Mouse (Mus musculus) G1E (cell line): ENCODE results near the gene Slc22a21. TPM values are rescaled to one million over a fixed set of nuclear protein-coding genes. Genes with fewer than 3 reads are reported as not detected.

ENCODE experiments used
- ATAC-seq: 2 replicates; pipeline ENCODE4 v1.8.0; 2016; ENCODE audit warnings: mild to moderate bottlenecking; ENCODE audit not compliant: insufficient number of reproducible peaks, poor library complexity, low FRiP score, severe bottlenecking; ENCODE audit errors: extremely low read depth
- DNase-seq: peaks from one replicate; pipeline ENCODE4 v3.0.0; 2012; ENCODE audit warnings: low spot score
- H3K27me3 ChIP-seq: 2 replicates; pipeline ENCODE4 v1.6.1; 2012; ENCODE audit warnings: mild to moderate bottlenecking, low read length, inconsistent platforms; ENCODE audit not compliant: insufficient read depth
- H3K36me3 ChIP-seq: replicated peaks from 2 replicates; pipeline ENCODE3; 2012; ENCODE audit warnings: mild to moderate bottlenecking, inconsistent platforms
- H3K4me1 ChIP-seq: 2 replicates; pipeline ENCODE4 v1.6.1; 2012; ENCODE audit warnings: low read depth, low read length, inconsistent platforms, mixed read lengths; ENCODE audit not compliant: insufficient read depth
- H3K4me3 ChIP-seq: 2 replicates; pipeline ENCODE4 v1.5.1; 2012; ENCODE audit warnings: low read depth, mild to moderate bottlenecking, inconsistent platforms, low read length, moderate library complexity, mixed read lengths
- H3K9me3 ChIP-seq: replicated peaks from 2 replicates; pipeline ENCODE4 v1.6.1; 2012; ENCODE audit warnings: inconsistent platforms
- CTCF ChIP-seq: IDR thresholded peaks from 2 replicates; pipeline ENCODE4 v1.5.1; 2012; ENCODE audit warnings: low read depth, low read length, inconsistent platforms, mixed read lengths
- GATA1 ChIP-seq: IDR thresholded peaks from 2 replicates; pipeline ENCODE4 v1.6.1; 2012; ENCODE audit warnings: borderline replicate concordance, low read length, inconsistent platforms, mixed read lengths
- GATA2 ChIP-seq: IDR thresholded peaks from 2 replicates; pipeline ENCODE4 v1.6.1; 2012; ENCODE audit warnings: low read depth, low read length, inconsistent platforms, borderline replicate concordance
- POLR2AphosphoS5 ChIP-seq: IDR thresholded peaks from 2 replicates; pipeline ENCODE4 v1.6.1; 2012; ENCODE audit warnings: low read depth, low read length, inconsistent platforms; ENCODE audit not compliant: insufficient replicate concordance
- TAL1 ChIP-seq: conservative IDR thresholded peaks from 2 replicates; pipeline ENCODE4 v1.6.1; 2012; ENCODE audit warnings: low read depth, low read length, inconsistent platforms, mixed read lengths
- polyA plus RNA-seq: library from polyadenylated mRNA; stranded (reverse); fragments of >175 nt; gene quantifications from 2 replicates; pipeline ENCODE4 v1.2.3, GENCODE M21; 2012
- total RNA-seq, 2 experiments: library from RNA; stranded (forward) in 1 of 2; stranded (reverse) in 1 of 2; fragments of 200-1000 nt in 1 of 2; fragments of >200 nt in 1 of 2; fragmentation: Nextera tagmentation in 1 of 2; gene quantifications; 2 replicates each; pipeline ENCODE4 v1.2.3; 2014 to 2017

The Slc22a21 gene
- total and polyA plus RNA-seq, 3 experiments: not detected

GRCm38 (mm10) chr11:53904534-53904925, 75.6 kb downstream of the Slc22a21 start:
- TF ChIP-seq GATA1 (no peak), POLR2AphosphoS5 (no peak), CTCF (no peak), GATA2 (no peak), TAL1 (no peak)
- DNase-seq: no peak
- no peak for ATAC-seq
- Histone ChIP-seq H3K4me1 (no peaks in the 10 kb centered on the region; the same call in 1 of the 2 replicates), H3K9me3 (no peaks in the 10 kb centered on the region), H3K36me3 (no peaks in the 10 kb centered on the region), H3K4me3 (no peak overlapping the region), H3K27me3 (peaks cover 26% of the 10 kb centered on the region)

- peaks cover 22% of the 10 kb centered on the region for H3K27me3 ChIP-seq
- no peak for TF ChIP-seq GATA1
- TF ChIP-seq CTCF: no peak
- no peak for TF ChIP-seq GATA2
- no peak for TF ChIP-seq POLR2AphosphoS5
- TF ChIP-seq TAL1: no peak
- no peak overlapping the region for H3K4me3 ChIP-seq
- DNase-seq (no peak), ATAC-seq (no peak)
- no peaks in the 10 kb centered on the region for H3K9me3 ChIP-seq
- no peaks in the 10 kb centered on the region for H3K36me3 ChIP-seq
- no peaks in the 10 kb centered on the region; the same call in 1 of the 2 replicates for H3K4me1 ChIP-seq
These were observed 76.2 kb downstream of the Slc22a21 start for GRCm38 (mm10) chr11:53903781-53904533.

GRCm38 (mm10) chr11:53902741-53903140, 77.4 kb downstream of the Slc22a21 start:
- no peak for ATAC-seq
- Histone ChIP-seq H3K9me3 (no peaks in the 10 kb centered on the region), H3K36me3 (no peaks in the 10 kb centered on the region), H3K27me3 (peaks cover 22% of the 10 kb centered on the region), H3K4me3 (no peak overlapping the region), H3K4me1 (no peaks in the 10 kb centered on the region; the same call in 1 of the 2 replicates)
- TF ChIP-seq TAL1 (no peak), GATA2 (no peak), POLR2AphosphoS5 (no peak), GATA1 (no peak)
- no peak for DNase-seq

GRCm38 (mm10) chr11:53900991-53901390, 79.1 kb downstream of the Slc22a21 start:
- Histone ChIP-seq H3K4me3 (no peak overlapping the region), H3K9me3 (no peaks in the 10 kb centered on the region), H3K36me3 (no peaks in the 10 kb centered on the region), H3K4me1 (peaks cover 5% of the 10 kb centered on the region), H3K27me3 (peaks cover 18% of the 10 kb centered on the region; the same call in 1 of the 2 replicates)
- DNase-seq (no peak), ATAC-seq (no peak)
- TF ChIP-seq CTCF (no peak), GATA2 (no peak), GATA1 (no peak), POLR2AphosphoS5 (no peak), TAL1 (no peak)

GRCm38 (mm10) chr11:53899981-53900380, 80.2 kb downstream of the Slc22a21 start:
- no peak for ATAC-seq
- Histone ChIP-seq H3K4me3 (no peak overlapping the region), H3K4me1 (peaks cover 5% of the 10 kb centered on the region), H3K27me3 (peaks cover 12% of the 10 kb centered on the region; the same call in 1 of the 2 replicates), H3K9me3 (no peaks in the 10 kb centered on the region), H3K36me3 (no peaks in the 10 kb centered on the region)
- no peak for DNase-seq
- TF ChIP-seq GATA2: no peak

Other genes with a start within 250 kb of the Slc22a21 start
- gene Irf1, start 210.3 kb downstream of the Slc22a21 start, total RNA-seq (2014; fragmentation: Nextera tagmentation): 2.5 TPM in 1 of 2 replicates, not detected in the other
- gene Irf1, start 210.3 kb downstream of the Slc22a21 start, total RNA-seq (2017): 7.9 and 9.3 TPM in 2 replicates
- gene Irf1, start 210.3 kb downstream of the Slc22a21 start, polyA plus RNA-seq: 0.21 and 0.29 TPM in 2 replicates
- not detected in 2 replicates for gene Gm17334, start 207.1 kb downstream of the Slc22a21 start, total RNA-seq (2014; fragmentation: Nextera tagmentation)
- not detected in 2 replicates for gene Gm17334, start 207.1 kb downstream of the Slc22a21 start, total RNA-seq (2017)
- not detected in 2 replicates for gene Gm17334, start 207.1 kb downstream of the Slc22a21 start, polyA plus RNA-seq
- not detected in 2 replicates for gene Gm12216, start 121.1 kb downstream of the Slc22a21 start, total RNA-seq (2014; fragmentation: Nextera tagmentation)
- 0.12 and 0.16 TPM in 2 replicates for gene Gm12216, start 121.1 kb downstream of the Slc22a21 start, total RNA-seq (2017)
- gene Gm12216, start 121.1 kb downstream of the Slc22a21 start, polyA plus RNA-seq: not detected in 2 replicates
- gene Slc22a5, start 88.7 kb downstream of the Slc22a21 start, total RNA-seq (2014; fragmentation: Nextera tagmentation): 3.4 and 6.2 TPM in 2 replicates
- 7.0 and 8.5 TPM in 2 replicates for gene Slc22a5, start 88.7 kb downstream of the Slc22a21 start, total RNA-seq (2017)
- gene Slc22a5, start 88.7 kb downstream of the Slc22a21 start, polyA plus RNA-seq: 5.4 and 6.8 TPM in 2 replicates
- gene Slc22a4, start 47.8 kb upstream of the Slc22a21 start, total RNA-seq (2014; fragmentation: Nextera tagmentation): not detected in 2 replicates
- 0.06 TPM in 1 of 2 replicates, not detected in the other for gene Slc22a4, start 47.8 kb upstream of the Slc22a21 start, total RNA-seq (2017)
- gene Slc22a4, start 47.8 kb upstream of the Slc22a21 start, polyA plus RNA-seq: not detected in 2 replicates
- gene Pdlim4, start 88.7 kb upstream of the Slc22a21 start, total RNA-seq (2014; fragmentation: Nextera tagmentation): not detected in 2 replicates
- gene Pdlim4, start 88.7 kb upstream of the Slc22a21 start, total RNA-seq (2017): 0.27 TPM in 1 of 2 replicates, not detected in the other
- not detected in 2 replicates for gene Pdlim4, start 88.7 kb upstream of the Slc22a21 start, polyA plus RNA-seq
- not detected in 2 replicates for gene P4ha2, start 119.8 kb upstream of the Slc22a21 start, total RNA-seq (2014; fragmentation: Nextera tagmentation)
- 0.22 TPM in 1 of 2 replicates, not detected in the other for gene P4ha2, start 119.8 kb upstream of the Slc22a21 start, total RNA-seq (2017)
- gene P4ha2, start 119.8 kb upstream of the Slc22a21 start, polyA plus RNA-seq: not detected in 2 replicates